Mouse (Mus musculus) intestine, embryonic 14.5 days (tissue): ENCODE results near the gene Duoxa2. TPM values are rescaled to one million over a fixed set of nuclear protein-coding genes. Genes with fewer than 3 reads are reported as not detected.

Experiments
- ATAC-seq: fragments of 200-750 bp; cut with Nextera tagmentation; replicated peaks from 2 replicates; pipeline ENCODE4 v1.8.0; 2017; ENCODE audit warnings: low read depth, moderate number of reproducible peaks, moderate TSS enrichment, moderate library complexity; ENCODE audit not compliant: low FRiP score, low TSS enrichment
- DNase-seq: peaks from one replicate; pipeline ENCODE4 v3.0.0-alpha.2; 2018; ENCODE audit warnings: low spot score
- H3K27ac ChIP-seq: fragments of 300-500 bp; sonication (generic); 2 replicates; pipeline ENCODE4 v1.5.1; 2014; ENCODE audit warnings: low read depth, mild to moderate bottlenecking, control low read depth
- H3K27me3 ChIP-seq: fragments of 300-500 bp; sonication (generic); replicated peaks from 2 replicates; pipeline ENCODE4 v1.6.1; 2014; ENCODE audit warnings: low read length, control low read depth; ENCODE audit not compliant: control insufficient read depth, insufficient read depth
- H3K36me3 ChIP-seq: fragments of 300-500 bp; sonication (generic); 2 replicates; pipeline ENCODE4 v1.6.1; 2014; ENCODE audit warnings: low read length, control low read depth; ENCODE audit not compliant: control insufficient read depth, insufficient read depth
- H3K4me1 ChIP-seq: fragments of 300-500 bp; sonication (generic); replicated peaks from 2 replicates; pipeline ENCODE4 v1.6.1; 2014; ENCODE audit warnings: low read length, control low read depth, mixed read lengths; ENCODE audit not compliant: control insufficient read depth, insufficient read depth
- H3K4me2 ChIP-seq: fragments of 300-500 bp; sonication (generic); 2 replicates; pipeline ENCODE4 v1.6.1; 2014; ENCODE audit warnings: low read length
- H3K4me3 ChIP-seq: fragments of 300-500 bp; sonication (generic); 2 replicates; pipeline ENCODE4 v1.5.1; 2014; ENCODE audit warnings: low read depth, low read length, control low read depth, mixed read lengths
- H3K9ac ChIP-seq: fragments of 300-500 bp; sonication (generic); 2 replicates; pipeline ENCODE4 v1.6.1; 2014; ENCODE audit warnings: mild to moderate bottlenecking, low read length
- H3K9me3 ChIP-seq: fragments of 300-500 bp; sonication (generic); 2 replicates; pipeline ENCODE4 v1.6.1; 2016; ENCODE audit warnings: low read length, control low read depth; ENCODE audit not compliant: control insufficient read depth
- WGBS: fragments of 180-500 bp; shearing (Covaris S2); extraction: QIAGEN DNeasy Blood & Tissue Kit; methylation state at CpG from one replicate; pipeline ENCODE4 v1.1.7; 2014; 5-methylcytosine and 5-hydroxymethylcytosine counted together
- polyA plus RNA-seq: library from polyadenylated mRNA; unstranded; fragments of >200 nt; fragmentation: Nextera tagmentation; extraction: Ambion mirVana; gene quantifications from 2 replicates; pipeline ENCODE4 v1.2.1, GENCODE M21; 2014

Gene Duoxa2
- 0.18 TPM in 1 of 2 replicates, not detected in the other for polyA plus RNA-seq

DNA sequence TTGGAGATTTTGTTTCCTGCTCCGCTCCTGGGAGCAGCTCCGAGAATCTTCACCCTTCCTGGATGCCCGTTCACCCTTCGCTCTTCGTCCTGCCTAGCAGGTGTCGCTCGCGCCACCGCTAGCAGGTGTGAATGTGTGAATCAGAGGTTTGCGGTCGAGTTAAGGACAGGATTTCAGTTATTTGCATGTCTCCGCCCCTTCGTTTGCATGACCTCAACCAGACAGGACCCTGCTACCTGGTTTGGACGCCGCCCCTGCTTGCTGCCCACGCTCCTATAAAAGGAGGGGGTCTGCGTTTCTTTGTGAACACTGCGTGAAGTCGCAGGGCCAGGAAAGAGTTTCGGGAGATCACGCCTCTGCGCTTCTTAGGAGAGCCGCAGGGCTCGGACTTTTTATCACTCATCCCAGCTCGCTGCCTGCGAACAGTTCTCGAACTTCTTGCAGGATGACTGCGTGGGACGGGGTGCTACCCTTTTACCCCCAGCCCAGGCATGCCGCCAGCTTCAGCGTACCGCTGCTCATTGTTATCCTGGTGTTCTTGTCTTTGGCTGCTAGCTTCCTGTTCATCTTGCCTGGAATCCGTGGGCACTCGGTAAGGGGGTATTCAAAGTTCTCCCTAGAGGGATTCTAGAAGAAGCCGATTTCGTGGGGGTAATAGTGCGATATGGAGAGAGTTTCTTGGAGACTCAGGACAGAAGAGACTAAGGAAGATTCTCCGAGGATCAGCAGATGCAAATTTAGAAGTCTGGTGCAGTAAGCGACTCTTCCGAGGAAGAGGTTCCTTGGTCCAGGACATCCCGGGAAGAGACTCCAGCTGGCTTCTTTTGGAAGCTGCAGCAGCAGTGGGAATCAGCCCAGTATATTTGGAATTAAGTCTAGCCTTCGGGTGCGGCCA lies at the start of gene Duoxa2:
TSS of gene Duoxa2 (plus strand) at position 305 of the 895 bp plus-strand sequence.
- Histone ChIP-seq H3K9me3 (no peaks in the 10 kb centered on the region), H3K27ac (no peak within 1 kb of the TSS), H3K4me2 (peak within 1 kb of the TSS; percentile 52), H3K4me1 (peaks cover 11% of the 10 kb centered on the region), H3K36me3 (no peaks in the 10 kb centered on the region), H3K4me3 (peak within 1 kb of the TSS; percentile 25), H3K27me3 (peaks cover 93% of the 10 kb centered on the region), H3K9ac (no peak within 1 kb of the TSS)
- 1% methylated on average over 43 of the region's 43 CpGs for WGBS
- ATAC-seq = no peak
- DNase-seq = peak; percentile 71

- Histone ChIP-seq H3K9ac (no peak overlapping the region), H3K27ac (no peak overlapping the region), H3K27me3 (no peaks in the 10 kb centered on the region), H3K4me1 (no peaks in the 10 kb centered on the region), H3K36me3 (0 out of 2 replicates have a peak, but pooled peaks cover 5% of the 10 kb centered on the region), H3K9me3 (no peaks in the 10 kb centered on the region), H3K4me2 (no peak overlapping the region), H3K4me3 (no peak overlapping the region)
- DNase-seq (no peak), ATAC-seq (no peak)
- WGBS = 91% methylated on average over 5 of the region's 5 CpGs
These were observed 42.7 kb upstream of the Duoxa2 start for GRCm38 (mm10) chr2:122255997-122256396.

DNA sequence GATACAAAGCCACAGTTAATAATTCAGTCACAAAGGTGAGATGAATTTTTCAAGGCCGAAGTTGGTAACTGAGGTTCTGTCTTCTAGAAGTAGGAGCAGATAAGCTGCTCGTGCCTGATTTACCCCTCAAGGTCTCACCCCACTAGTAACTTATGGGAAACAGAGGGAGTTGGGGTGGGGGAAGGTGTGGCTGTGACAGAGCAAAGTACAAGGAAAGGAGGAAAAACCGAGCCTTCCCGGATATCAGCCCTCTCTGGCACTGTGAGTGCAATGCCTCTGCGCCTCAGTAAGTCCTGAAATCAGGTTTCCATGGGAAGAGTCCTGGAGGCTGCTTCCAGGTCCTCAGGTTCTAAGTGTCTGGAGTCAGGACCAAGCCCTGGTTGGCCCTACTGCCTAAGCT lies 38.0 kb upstream of the Duoxa2 start:
- no peak overlapping the region for H3K4me3 ChIP-seq
- H3K27me3 ChIP-seq = no peaks in the 10 kb centered on the region
- H3K36me3 ChIP-seq = 0 out of 2 replicates have a peak, but pooled peaks cover 5% of the 10 kb centered on the region
- ATAC-seq (peak; percentile 73; the same call in 1 of the 2 replicates), DNase-seq (no peak)
- WGBS = 75% methylated on average over 5 of the region's 5 CpGs
- no peak overlapping the region for H3K9ac ChIP-seq
- no peaks in the 10 kb centered on the region for H3K9me3 ChIP-seq
- H3K4me1 ChIP-seq = no peaks in the 10 kb centered on the region
- H3K4me2 ChIP-seq = no peak overlapping the region
- no peak overlapping the region for H3K27ac ChIP-seq

DNA sequence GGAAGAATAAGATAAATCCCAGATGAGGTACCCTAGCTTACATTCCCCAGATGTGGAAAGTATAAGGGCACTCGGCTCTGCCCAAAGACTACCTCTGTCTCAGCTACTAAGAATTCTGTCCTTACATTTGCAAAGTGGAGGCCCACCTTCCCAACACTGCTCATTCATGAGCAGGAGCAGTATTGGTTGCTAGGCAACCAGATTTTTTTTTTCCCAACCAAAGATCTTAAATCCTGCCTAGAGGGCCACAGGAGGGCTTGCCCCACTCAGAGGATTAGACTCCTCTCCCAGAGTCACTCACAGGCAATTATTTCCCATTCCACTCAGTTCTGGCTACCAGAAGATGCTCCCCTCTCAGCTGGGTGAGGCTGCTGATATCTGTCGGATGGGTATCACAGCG lies 34.0 kb upstream of the Duoxa2 start:
- no peaks in the 10 kb centered on the region for H3K9me3 ChIP-seq
- WGBS = 70% methylated on average over 3 of the region's 3 CpGs
- H3K27ac ChIP-seq = no peak overlapping the region
- no peaks in the 10 kb centered on the region for H3K4me1 ChIP-seq
- ATAC-seq = no peak
- no peaks in the 10 kb centered on the region for H3K27me3 ChIP-seq
- no peaks in the 10 kb centered on the region for H3K36me3 ChIP-seq
- no peak overlapping the region for H3K4me2 ChIP-seq
- no peak for DNase-seq
- H3K4me3 ChIP-seq = no peak overlapping the region
- no peak overlapping the region for H3K9ac ChIP-seq

- no peak overlapping the region for H3K27ac ChIP-seq
- no peaks in the 10 kb centered on the region for H3K9me3 ChIP-seq
- no peak for ATAC-seq
- H3K4me1 ChIP-seq = no peaks in the 10 kb centered on the region
- H3K36me3 ChIP-seq = no peaks in the 10 kb centered on the region
- no peak overlapping the region for H3K4me2 ChIP-seq
- no peak for DNase-seq
- 87% methylated on average over 7 of the region's 7 CpGs for WGBS
- no peak overlapping the region for H3K4me3 ChIP-seq
- H3K9ac ChIP-seq = no peak overlapping the region
- H3K27me3 ChIP-seq = no peaks in the 10 kb centered on the region
These were observed 32.1 kb upstream of the Duoxa2 start for GRCm38 (mm10) chr2:122266407-122267193.

DNA sequence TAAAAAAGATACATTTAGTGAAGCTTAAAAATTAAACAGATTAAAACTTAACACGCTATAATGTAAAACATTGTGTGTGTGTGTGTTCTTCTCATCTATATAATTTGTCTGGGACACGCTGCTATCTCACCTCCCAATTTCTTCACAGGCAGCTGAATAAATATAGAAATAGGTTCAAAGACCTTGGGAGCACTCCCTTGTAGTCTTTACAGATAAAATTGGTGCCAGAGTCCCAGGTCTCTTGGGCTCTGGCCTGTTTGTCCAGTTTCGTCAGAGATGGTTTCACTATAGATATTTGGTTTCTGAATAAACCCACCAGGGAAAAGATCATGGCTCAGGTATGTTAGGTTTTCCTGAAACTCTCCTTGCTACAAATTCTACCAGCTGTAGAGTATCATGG lies 19.9 kb upstream of the Duoxa2 start:
- ATAC-seq = no peak
- no peak overlapping the region for H3K4me2 ChIP-seq
- WGBS = 76% methylated on average over 3 of the region's 3 CpGs
- no peak overlapping the region for H3K9ac ChIP-seq
- H3K4me3 ChIP-seq = no peak overlapping the region
- H3K36me3 ChIP-seq = no peaks in the 10 kb centered on the region
- H3K27ac ChIP-seq = no peak overlapping the region
- no peaks in the 10 kb centered on the region for H3K4me1 ChIP-seq
- no peaks in the 10 kb centered on the region for H3K9me3 ChIP-seq
- DNase-seq = no peak
- no peaks in the 10 kb centered on the region for H3K27me3 ChIP-seq

DNA sequence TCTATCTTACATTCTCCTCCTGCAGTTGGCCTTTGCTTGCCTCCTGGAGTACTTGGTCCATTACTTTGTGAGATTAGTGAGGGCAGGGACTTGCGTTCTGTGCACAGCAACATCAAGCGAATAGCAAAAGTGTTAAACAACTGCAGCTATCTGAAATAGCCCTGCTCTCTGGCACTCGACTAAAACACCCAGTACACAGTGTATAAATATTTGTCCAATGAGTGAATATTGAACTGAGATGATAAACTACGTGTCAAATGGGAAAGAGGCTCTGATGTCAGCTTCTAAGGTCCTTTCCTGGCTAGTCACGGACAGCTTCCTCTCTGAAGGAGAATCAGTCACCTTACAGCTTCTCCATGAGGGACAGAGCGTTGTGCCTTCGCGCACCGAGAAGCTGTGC lies 14.6 kb upstream of the Duoxa2 start:
- Histone ChIP-seq H3K4me2 (no peak overlapping the region), H3K9me3 (no peaks in the 10 kb centered on the region), H3K9ac (no peak overlapping the region), H3K36me3 (no peaks in the 10 kb centered on the region), H3K27me3 (no peaks in the 10 kb centered on the region), H3K27ac (no peak overlapping the region), H3K4me3 (no peak overlapping the region), H3K4me1 (no peaks in the 10 kb centered on the region)
- WGBS = 69% methylated on average over 9 of the region's 9 CpGs
- ATAC-seq (no peak), DNase-seq (no peak)

- Histone ChIP-seq H3K27me3 (no peaks in the 10 kb centered on the region), H3K4me2 (no peak overlapping the region), H3K27ac (no peak overlapping the region), H3K4me1 (no peaks in the 10 kb centered on the region), H3K36me3 (no peaks in the 10 kb centered on the region), H3K4me3 (no peak overlapping the region), H3K9ac (no peak overlapping the region), H3K9me3 (no peaks in the 10 kb centered on the region)
- 63% methylated on average over 7 of the region's 7 CpGs for whole genome bisulfite sequencing
- ATAC-seq = no peak
- DNase-seq = no peak
These were observed 12.6 kb upstream of the Duoxa2 start for GRCm38 (mm10) chr2:122286137-122286536.
